Mouse (Mus musculus): ENCODE data around the gene Lrrc47.

The Lrrc47 gene

DNA sequence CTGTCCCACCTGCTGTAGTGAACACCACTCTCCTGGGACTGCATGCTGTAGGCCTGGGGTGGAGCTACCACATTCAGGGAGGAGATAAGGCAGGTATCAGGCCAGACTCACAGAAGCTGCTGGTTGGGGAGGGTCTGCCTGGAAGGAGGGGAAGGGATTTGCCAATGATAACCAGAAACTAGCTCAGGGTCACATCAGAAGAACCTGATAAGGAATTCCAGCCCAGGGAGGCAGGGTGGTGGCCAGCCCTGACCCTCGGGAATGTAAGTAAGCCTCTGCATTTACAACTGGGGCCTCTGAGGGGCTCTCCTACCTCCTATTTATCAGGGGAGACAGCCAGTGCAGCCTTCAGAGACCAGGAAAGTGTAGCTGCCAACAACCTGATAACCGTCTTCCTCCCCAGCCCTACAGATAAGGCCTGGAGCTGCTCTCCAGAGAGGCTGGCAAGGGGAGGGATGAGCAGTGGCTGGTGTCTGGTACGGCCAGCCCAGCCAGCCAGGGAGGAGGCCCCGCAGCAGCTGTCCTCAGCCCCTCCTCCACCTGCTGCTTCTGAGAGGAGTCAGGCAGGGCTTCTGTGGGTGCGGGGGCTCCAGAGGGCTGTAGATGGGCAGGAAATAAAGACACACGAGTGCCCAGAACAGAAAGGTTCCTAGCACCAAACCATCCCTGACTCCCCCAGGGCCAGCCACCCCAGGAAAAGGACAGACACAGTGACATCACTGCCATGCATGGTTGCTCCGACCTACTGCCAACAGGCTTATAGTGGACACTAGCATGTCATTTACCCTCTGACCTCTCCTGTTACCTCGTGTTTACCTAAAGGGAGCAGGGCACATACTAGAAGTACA is 12.4 kb downstream of the Lrrc47 start:
- peak in 1 of 2 experiments; percentile 40 for DNase-seq

DNA sequence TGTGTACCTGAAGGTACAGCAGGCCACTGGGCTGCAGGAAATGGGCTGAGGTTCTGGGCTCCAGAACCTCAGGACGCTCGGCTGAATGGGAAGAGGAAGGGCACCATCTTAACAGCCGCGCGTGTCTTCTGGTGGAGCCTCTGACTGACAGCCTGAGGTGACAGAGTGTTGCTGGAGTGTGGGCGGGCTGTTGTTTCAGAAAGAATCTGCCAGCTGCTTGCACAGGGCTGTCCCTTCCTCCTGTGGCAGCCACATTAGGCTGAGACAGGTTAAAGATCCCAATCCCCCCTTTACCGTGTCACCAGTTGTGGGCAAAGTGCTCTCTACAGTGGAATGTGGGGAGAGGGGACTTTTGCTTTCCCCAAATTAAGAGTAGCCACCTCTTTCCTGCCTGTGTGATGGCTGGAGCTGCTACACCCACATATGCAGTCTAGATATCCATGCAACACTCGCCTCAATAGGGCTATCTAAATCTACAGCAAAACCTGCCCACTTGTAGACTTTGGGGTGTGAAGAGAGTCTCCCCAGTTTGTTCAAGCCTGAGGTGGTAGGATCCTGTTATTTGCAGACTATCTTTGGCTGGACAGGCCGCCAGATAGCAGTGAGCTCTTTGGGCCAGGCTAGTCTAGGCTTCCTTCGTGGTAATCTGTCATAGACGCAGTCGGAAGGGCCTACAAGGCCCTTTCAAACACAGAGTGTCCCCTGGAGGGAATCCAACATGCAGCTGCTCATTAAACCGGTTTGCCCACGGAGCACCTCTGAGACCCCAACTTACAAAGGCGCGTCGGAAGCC is 13.4 kb downstream of the Lrrc47 start:
- DNase-seq: no peak

DNA sequence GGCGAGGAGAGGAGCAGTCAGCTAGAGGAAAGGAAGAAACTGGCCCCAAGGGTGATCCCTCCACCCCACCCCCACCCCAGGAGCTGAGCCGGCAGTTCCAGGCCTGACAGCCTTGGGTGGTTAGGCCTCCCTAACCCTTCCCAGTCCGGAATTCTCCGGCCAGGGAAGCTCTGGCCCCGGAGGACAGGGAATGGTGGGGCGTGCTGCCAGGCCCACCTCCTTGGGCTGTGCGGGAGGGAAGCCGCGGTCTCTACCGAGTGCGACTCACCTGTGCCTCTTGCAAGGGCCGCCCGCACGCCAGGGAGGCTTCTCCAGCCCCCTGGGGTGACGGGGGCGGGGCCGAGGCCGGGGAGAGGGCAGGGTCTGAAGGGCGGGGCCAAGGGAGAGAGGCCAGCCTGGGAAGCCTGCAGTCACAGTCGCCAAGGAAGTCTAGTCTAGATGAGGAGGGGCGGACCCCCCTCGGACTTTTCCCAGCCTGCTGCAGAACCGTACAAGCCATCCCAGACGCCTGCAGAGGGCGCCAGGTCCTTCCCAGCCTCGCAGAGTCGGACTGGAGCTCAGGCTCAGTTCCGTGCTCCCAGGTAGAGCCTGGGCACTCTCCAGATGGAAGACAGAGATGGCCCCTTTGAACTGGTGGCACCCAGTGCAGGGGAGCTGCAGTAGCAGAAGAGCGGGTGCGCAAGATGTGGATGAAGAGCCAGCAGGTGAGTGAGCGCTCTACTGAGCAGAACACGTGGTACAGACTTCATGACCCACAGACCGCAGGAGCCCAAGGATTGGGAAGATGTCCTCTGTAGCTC is 14.3 kb downstream of the Lrrc47 start, which contains the start of gene Smim1:
Gene Smim1, minus strand, starts transcription at position 590 of the 800 bp plus-strand sequence.
- DNase-seq: peak; percentile 77 to 79

DNA sequence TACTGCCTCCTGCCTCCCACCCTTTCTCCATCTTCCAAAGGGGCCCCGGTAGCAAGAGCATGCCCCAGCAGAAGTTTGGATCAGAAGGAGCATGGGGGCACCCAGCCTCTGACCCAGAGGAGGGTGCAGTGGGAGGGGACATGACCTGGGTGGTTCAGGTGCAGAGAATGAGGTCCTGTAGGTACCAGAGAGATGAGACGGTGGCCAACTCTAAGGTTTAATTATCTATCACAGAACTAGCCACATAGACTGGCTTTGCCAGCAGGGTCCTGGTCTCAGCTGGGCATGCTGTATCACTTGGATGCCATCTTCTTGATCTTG is 14.9 kb downstream of the Lrrc47 start:
- no peak for DNase-seq

DNA sequence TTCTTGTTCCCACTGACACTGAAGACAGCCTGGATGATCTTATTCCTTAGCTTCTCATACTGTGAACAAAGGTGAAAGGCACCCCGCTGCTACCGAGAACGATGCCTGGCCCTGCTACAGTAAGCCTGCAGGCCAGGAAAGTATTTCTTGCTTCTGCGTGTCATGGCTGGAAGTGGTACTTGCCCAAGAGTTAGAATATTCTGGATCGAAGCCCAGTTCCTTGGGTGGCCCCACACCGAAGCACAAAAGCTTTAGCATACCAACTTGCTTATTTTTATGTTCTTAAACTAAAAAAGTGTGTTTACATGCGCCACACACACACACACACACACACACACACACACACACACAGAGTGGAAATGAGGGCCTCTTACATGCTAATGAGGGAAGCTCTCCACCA is 16.5 kb downstream of the Lrrc47 start:
- no peak for DNase-seq

DNA sequence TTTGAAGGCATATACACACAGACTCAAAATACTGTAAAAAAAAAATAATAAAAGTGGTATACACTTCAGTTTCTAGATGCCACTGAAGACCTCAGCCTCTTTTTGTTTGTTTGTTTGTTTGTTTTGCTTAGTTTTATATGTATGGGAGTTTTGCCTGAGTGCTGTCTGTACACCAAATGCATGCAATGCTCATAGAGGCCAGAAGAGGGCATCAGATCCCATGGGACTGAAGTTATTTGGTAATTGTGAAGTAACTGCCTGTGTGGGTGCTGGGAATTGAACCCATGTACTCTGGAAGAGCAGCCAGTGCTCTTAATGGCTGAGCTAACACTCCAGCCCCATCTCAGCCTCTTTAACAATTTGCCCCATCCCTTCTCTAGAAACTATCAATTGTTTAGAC is 17.1 kb downstream of the Lrrc47 start:
- DNase-seq: peak; percentile 44 to 48

DNA sequence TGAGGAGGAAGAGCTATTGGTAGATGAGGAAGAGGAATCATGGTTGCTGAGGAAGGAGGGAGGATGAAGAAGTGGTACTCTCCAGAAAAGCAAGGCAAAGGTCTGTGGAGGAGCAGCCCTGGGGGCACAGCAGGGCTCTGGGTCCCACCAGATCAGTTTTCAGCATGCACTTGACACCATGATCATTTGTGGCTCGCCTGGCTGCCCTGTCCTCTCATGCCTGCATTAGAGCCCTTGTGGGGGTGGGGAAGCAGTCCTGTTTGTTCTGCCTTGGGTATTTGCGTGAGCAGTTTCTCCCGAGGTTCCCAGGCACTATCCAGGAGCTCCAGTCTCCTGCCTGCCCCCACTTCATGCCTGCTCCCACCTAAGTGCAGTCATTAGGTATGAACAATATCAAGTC is 25.6 kb downstream of the Lrrc47 start:
- no peak for DNase-seq

DNA sequence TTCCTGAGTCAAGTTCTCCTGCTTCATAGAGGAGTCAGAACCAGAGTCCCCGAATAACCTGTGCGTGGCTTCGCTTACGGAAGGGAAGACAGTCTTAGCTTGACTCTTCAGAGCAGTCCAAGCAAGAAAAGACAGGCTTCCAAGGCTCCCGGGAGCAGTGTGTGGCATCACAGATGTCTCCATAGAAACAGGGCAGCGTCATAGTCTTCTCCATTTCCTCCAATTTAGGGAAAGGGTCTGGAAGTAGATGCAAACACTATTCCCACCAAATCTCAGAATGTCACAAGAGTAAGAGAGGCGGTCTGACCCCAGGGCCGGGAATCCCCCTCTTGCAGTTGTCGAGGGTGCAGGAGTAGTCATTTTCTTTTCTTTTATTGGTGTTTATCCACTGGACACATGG is 31.0 kb downstream of the Lrrc47 start, which contains the start of gene Ccdc27:
Gene Ccdc27, minus strand, starts transcription at position 101 of the 400 bp plus-strand sequence.
- no peak for DNase-seq

DNA sequence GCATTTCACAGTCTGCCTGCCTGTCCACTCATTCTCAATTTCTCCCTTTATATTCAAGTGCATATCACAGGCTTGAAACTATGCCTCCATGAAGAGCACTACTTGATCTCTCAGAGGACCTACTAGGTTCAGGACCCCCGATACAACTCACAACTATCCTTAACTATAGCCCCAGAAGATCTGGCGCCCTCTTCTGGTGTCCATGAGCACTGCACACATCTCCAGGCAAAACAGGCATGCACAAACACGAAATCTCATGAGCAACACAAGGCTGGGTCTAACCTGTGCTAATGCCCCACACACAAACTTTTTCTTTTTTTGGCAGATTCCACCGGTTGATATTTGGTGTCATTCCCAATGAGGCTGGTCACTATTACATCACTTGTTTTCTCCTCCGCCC is 34.3 kb downstream of the Lrrc47 start:
- DNase-seq: no peak

DNA sequence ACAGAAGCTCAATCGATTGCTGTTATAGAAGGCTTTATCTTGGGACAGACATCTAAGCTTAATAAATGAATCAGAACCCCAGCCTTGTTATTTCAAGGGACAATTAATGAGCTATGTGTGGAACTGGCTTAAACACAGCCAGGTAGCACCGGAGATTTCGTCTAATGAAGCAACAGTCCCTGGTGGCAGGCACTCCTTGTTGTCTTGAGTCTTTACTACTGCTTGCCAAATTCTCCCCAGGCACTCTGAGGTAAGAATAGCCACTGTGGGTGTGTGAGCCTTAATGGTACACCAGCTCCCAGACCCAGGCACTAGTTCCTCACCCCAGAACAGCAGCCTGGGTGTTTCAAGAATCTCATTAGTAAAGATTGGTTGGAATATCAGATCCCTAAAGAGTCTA is 39.9 kb downstream of the Lrrc47 start:
- no peak for DNase-seq

DNA sequence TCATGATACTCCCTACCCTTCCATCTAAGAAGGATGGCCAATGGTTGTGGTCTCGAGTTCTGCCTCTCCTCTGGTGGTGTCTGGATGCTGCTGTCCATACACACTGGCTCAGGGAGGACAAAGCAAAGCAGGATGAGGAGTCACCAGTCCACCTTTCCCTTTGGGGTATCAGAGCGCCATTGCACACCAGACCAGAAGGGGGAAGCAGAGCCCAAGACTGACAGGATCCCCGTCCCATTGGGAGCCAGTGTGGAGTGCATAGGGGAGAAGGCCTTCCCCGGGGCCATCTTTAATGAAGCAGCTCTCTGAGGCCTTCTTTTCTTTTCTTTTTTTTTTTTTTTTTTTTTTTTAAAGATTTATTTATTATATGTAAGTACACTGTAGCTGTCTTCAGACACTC is 41.5 kb downstream of the Lrrc47 start:
- no peak for DNase-seq

DNA sequence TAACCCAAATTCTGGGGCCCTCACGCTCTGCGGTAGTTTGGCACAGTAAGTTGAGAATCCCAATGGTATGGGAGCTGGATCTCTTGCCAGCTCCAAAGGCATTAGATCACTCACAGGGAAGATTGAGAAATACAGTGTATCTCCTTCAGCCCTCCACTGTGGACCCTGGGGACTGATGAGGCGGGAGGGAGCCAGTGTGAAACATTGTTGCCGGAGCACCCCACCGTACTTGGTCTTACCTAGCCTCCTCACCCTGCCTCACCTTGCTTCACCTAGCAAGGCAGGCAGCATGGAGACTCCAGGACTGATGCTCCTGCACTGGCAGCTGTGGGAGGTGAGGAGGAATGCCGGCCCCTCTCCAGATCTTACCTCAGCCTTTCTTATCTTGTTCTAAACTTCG is 44.0 kb downstream of the Lrrc47 start:
- DNase-seq: no peak

DNA sequence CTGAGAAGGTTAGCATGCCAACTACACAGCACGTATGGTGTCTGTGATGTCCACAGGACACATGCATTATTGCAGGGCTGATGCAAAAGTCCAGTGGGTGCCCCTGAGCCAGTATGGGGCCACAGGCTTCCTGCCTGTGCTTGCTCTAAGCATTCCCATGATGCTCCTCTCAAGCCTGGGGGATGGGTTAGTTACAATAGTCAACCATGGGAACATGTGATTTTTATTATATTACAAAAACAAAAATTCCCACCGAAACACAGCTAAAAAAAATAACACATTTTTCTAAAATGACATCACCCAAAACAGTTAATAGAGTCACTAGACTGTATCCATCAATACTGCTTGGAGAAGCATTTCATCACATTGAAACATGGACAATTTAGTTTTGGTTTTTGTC is 44.5 kb downstream of the Lrrc47 start:
- DNase-seq: no peak

DNA sequence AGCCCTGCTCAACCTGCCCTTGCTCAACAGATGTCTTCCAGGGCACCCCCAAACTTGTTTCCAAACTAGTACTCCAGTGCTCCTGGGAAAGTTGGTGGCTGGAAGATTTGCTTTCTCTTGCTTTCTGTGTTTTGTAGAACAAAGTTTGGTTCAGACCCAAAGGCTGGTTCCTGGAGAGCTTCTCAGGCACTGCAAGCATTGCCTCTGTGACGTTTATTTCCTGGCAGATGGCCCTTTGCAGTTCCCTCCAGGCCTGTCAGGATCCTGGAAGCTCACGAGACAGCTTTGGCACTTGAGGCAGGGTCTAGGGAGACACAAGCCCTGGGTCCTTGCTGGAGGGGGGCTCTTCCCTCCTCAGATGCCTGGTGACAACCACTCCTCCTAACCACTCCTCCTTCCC is 45.1 kb downstream of the Lrrc47 start:
- DNase-seq: peak in 1 of 2 experiments; percentile 38

DNA sequence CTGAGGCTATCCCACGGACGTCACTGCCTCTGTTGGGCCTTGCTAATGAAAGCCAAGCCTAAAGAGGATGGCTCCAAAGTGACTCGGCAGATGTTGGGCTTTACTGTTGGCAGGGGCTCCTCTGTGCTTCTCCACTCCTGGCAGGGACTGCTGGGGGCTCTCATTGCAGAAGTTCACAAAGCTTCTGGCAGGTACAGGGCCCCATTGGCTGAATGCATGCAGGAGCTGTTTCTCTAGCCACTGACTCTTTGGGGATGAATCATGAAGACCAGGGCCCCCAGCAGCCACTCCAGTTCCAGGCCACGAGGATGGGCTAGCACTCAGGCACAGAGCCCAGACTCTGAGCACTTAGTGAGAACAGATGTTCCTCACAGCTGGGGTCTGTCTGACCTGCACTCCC is 46.2 kb downstream of the Lrrc47 start:
- DNase-seq: no peak

DNA sequence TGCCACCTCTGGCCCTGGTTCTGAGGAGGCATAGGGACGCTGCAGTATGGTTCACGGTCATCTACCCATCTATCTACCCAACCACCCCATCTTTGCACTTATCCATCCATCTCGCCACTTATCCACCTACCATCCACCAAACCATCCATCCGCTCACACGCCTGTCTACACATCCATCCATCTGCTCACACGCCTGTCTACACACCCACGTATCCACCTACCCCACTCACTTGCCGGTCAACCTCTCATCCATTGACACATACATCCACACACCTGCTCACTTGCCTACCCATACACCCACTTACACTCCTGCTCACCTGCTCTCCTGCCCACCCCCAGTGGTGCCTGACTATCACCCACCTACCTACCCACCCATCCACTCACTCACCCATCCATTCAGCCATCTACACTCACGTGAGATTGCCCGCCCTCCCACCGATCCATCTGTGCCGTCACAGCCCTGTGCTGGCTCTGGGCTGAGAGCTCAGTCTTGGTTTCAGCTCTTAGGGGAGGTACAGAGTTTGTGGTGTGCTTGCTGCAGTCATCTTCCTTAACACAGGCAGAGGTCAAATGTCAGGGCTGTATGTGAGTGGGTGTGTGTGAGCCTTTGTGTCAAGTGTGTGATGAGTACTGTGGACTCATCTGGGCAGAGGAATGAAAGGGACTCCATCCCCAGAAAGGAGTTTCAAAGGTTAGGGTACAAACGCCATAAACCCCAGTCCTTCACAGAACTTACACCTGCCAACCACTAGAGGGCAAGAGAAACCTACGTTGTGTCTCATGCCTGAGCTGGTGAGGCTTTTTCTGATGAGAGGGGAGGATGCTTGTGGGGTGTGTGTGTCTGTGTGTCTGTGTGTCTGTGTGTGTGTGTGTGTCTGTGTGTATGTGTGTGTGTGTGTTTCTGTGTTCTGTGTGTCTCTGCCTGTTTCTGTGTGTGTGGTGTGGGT is 53.6 kb downstream of the Lrrc47 start:
- DNase-seq: peak; percentile 64 to 70

DNA sequence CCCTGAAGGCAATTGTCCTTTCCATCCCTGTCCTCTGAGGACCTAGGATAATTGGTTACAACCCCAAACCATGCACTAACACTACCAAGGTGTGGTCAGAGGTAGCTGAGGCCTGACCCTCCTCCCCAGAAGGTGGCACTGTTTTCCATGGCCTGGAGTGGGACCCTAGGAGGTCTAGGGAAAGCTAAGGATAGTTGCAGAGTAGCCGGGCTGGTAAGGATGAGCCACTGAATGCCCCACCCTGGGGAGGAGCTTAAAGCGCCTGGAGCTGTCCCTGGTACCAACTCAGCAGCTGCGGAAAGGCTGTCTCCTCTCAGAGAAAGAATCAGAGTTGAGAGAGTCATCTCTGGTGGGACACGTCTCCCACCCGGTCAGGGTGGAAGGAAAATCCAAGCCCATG is 59.4 kb downstream of the Lrrc47 start:
- DNase-seq: peak; percentile 84 to 86
